Mouse (Mus musculus) right cerebral cortex, postnatal 10 days (tissue): ENCODE measurements around the gene Hipk2.

ENCODE experiments used
- DNase-seq, 2 experiments: peaks; one replicate each; pipeline ENCODE4 v3.0.0; 2021; ENCODE audit warnings: low spot score in 2 of 2

Hipk2 gene

GRCm38 (mm10) chr6:38902820-38903439, 27.0 kb upstream of the Hipk2 start:
- DNase-seq: no peak

GRCm38 (mm10) chr6:38901636-38902035, 25.7 kb upstream of the Hipk2 start:
- no peak for DNase-seq

GRCm38 (mm10) chr6:38901152-38901551, 25.2 kb upstream of the Hipk2 start:
- no peak for DNase-seq

- DNase-seq: no peak
Observed at GRCm38 (mm10) chr6:38900479-38901126, 24.6 kb upstream of the Hipk2 start.

- no peak for DNase-seq
Observed at GRCm38 (mm10) chr6:38900073-38900472, 24.1 kb upstream of the Hipk2 start.

GRCm38 (mm10) chr6:38893615-38894014, 17.6 kb upstream of the Hipk2 start:
- no peak for DNase-seq

GRCm38 (mm10) chr6:38892017-38892416, 16.1 kb upstream of the Hipk2 start:
- DNase-seq: no peak

- no peak for DNase-seq
Observed at GRCm38 (mm10) chr6:38889156-38889555, 13.2 kb upstream of the Hipk2 start.

GRCm38 (mm10) chr6:38887436-38887835, 11.5 kb upstream of the Hipk2 start:
- DNase-seq: no peak

- DNase-seq: no peak
Observed at GRCm38 (mm10) chr6:38885132-38885531, 9.2 kb upstream of the Hipk2 start.

- no peak for DNase-seq
Observed at GRCm38 (mm10) chr6:38884482-38884881, 8.5 kb upstream of the Hipk2 start.

- peak; percentile 29 to 42 for DNase-seq
Observed at GRCm38 (mm10) chr6:38882728-38883171, 6.8 kb upstream of the Hipk2 start.

GRCm38 (mm10) chr6:38881975-38882374, 6.0 kb upstream of the Hipk2 start:
- DNase-seq: no peak

- DNase-seq: no peak
Observed at GRCm38 (mm10) chr6:38881468-38881867, 5.5 kb upstream of the Hipk2 start.

GRCm38 (mm10) chr6:38877674-38878073, 1.7 kb upstream of the Hipk2 start:
- DNase-seq: no peak

GRCm38 (mm10) chr6:38875258-38876070, 501 bp downstream of the Hipk2 start, which contains the start of gene Tbxas1:
Tbxas1 (plus strand) TSS chr6:38875404.
- DNase-seq: peak; percentile 61 to 64

- peak in 1 of 2 experiments; percentile 40 for DNase-seq
Observed at GRCm38 (mm10) chr6:38874565-38875257, 1.3 kb downstream of the Hipk2 start.

- DNase-seq: peak; percentile 68 to 79
Observed at GRCm38 (mm10) chr6:38874035-38874434, 1.9 kb downstream of the Hipk2 start.

- no peak for DNase-seq
Observed at GRCm38 (mm10) chr6:38873316-38873715, 2.6 kb downstream of the Hipk2 start.

- peak in 1 of 2 experiments; percentile 41 for DNase-seq
Observed at GRCm38 (mm10) chr6:38871051-38871450, 4.9 kb downstream of the Hipk2 start.

GRCm38 (mm10) chr6:38870070-38870469, 5.9 kb downstream of the Hipk2 start:
- no peak for DNase-seq

GRCm38 (mm10) chr6:38868974-38869373, 7.0 kb downstream of the Hipk2 start:
- DNase-seq: no peak
